Mouse (Mus musculus): ENCODE measurements around the gene Phgdh. TPM values are rescaled to one million over a fixed set of nuclear protein-coding genes. Genes with fewer than 3 reads are reported as not detected.
A peak's percentile ranks its signal among the peaks of the same experiment; 100 is the strongest.

Phgdh gene
- total RNA-seq, 2 experiments from 2014 or later = 5.7 to 7.0 TPM

GRCm38 (mm10) chr3:98312867-98313266, 26.9 kb downstream of the Phgdh start:
- intact Hi-C loops (cut with DNase I; ENCODE audit: low total_unique reads) = loop anchor here (5.0 kb wide), 1 partner anchor 86 kb away; no protein-coding TSS in a partner anchor

GRCm38 (mm10) chr3:98310456-98310855, 29.3 kb downstream of the Phgdh start:
- no peak for DNase-seq
- intact Hi-C loops (cut with DNase I; ENCODE audit: low total_unique reads) = loop anchor here (5.0 kb wide), 1 partner anchor 83 kb away; no protein-coding TSS in a partner anchor

More at GRCm38 (mm10) chr3:98312867-98313266, 26.9 kb downstream of the Phgdh start:
- DNase-seq = peak; percentile 38

- no peak for DNase-seq
- intact Hi-C loops (cut with DNase I; ENCODE audit: low total_unique reads) = no loop called here
Measured at GRCm38 (mm10) chr3:98308606-98309005, 31.2 kb downstream of the Phgdh start.

- intact Hi-C loops (cut with DNase I; ENCODE audit: low total_unique reads) = no loop called here
- DNase-seq = no peak
Measured at GRCm38 (mm10) chr3:98301761-98302160, 38.0 kb downstream of the Phgdh start.

GRCm38 (mm10) chr3:98300266-98300665, 39.5 kb downstream of the Phgdh start:
- DNase-seq = no peak
- intact Hi-C loops (cut with DNase I; ENCODE audit: low total_unique reads) = no loop called here

GRCm38 (mm10) chr3:98299391-98300100, 40.2 kb downstream of the Phgdh start:
- intact Hi-C loops (cut with DNase I; ENCODE audit: low total_unique reads) = no loop called here
- DNase-seq = no peak

- no peak for DNase-seq
- intact Hi-C loops (cut with DNase I; ENCODE audit: low total_unique reads) = no loop called here
Measured at GRCm38 (mm10) chr3:98295965-98296364, 43.8 kb downstream of the Phgdh start.

GRCm38 (mm10) chr3:98291044-98291443, 48.7 kb downstream of the Phgdh start:
- no peak for DNase-seq

GRCm38 (mm10) chr3:98283205-98283604, 56.6 kb downstream of the Phgdh start:
- DNase-seq = no peak
- intact Hi-C loops (cut with DNase I; ENCODE audit: low total_unique reads) = no loop called here

More at GRCm38 (mm10) chr3:98291044-98291443, 48.7 kb downstream of the Phgdh start:
- intact Hi-C loops (cut with DNase I; ENCODE audit: low total_unique reads) = no loop called here

- intact Hi-C loops (cut with DNase I; ENCODE audit: low total_unique reads) = no loop called here
Measured at GRCm38 (mm10) chr3:98282422-98282821, 57.4 kb downstream of the Phgdh start.

GRCm38 (mm10) chr3:98280933-98281678, 58.7 kb downstream of the Phgdh start:
- DNase-seq = peak; percentile 52
- intact Hi-C loops (cut with DNase I; ENCODE audit: low total_unique reads) = no loop called here

More at GRCm38 (mm10) chr3:98282422-98282821, 57.4 kb downstream of the Phgdh start:
- no peak for DNase-seq

- intact Hi-C loops (cut with DNase I; ENCODE audit: low total_unique reads) = no loop called here
Measured at GRCm38 (mm10) chr3:98280204-98280932, 59.4 kb downstream of the Phgdh start, which contains the start of gene Hmgcs2. Gene Hmgcs2, plus strand, starts transcription at chr3:98280435.

GRCm38 (mm10) chr3:98279682-98280081, 60.1 kb downstream of the Phgdh start:
- intact Hi-C loops (cut with DNase I; ENCODE audit: low total_unique reads) = no loop called here
- DNase-seq = no peak

More at GRCm38 (mm10) chr3:98280204-98280932, 59.4 kb downstream of the Phgdh start, which contains the start of gene Hmgcs2:
- DNase-seq = peak; percentile 36

GRCm38 (mm10) chr3:98273623-98274398, 66.0 kb downstream of the Phgdh start:
- intact Hi-C loops (cut with DNase I; ENCODE audit: low total_unique reads) = no loop called here
- DNase-seq = no peak

GRCm38 (mm10) chr3:98267249-98267651, 72.5 kb downstream of the Phgdh start:
- DNase-seq = no peak
- intact Hi-C loops (cut with DNase I; ENCODE audit: low total_unique reads) = no loop called here

Data from gastrocnemius, postnatal 14 days (tissue).